Mouse (Mus musculus): ENCODE measurements around the gene Rasal1.

The Rasal1 gene

GRCm38 (mm10) chr5:120648569-120649373, at the start of gene Rasal1:
Rasal1 (plus strand) TSS chr5:120648812.
- in situ Hi-C loops (cut with MboI, MseI): no loop called here

- in situ Hi-C loops (cut with MboI, MseI): loop anchor here in 1 of 2 experiments (5.0 kb wide), 1 partner anchor 82 kb away; no protein-coding TSS in a partner anchor
Observed at GRCm38 (mm10) chr5:120599625-120600024, 49.0 kb upstream of the Rasal1 start.

GRCm38 (mm10) chr5:120600946-120601668, 47.5 kb upstream of the Rasal1 start:
- in situ Hi-C loops (cut with MboI, MseI): no loop called here

GRCm38 (mm10) chr5:120602210-120602609, 46.4 kb upstream of the Rasal1 start:
- in situ Hi-C loops (cut with MboI, MseI): no loop called here

GRCm38 (mm10) chr5:120603515-120603914, 45.1 kb upstream of the Rasal1 start:
- in situ Hi-C loops (cut with MboI, MseI): no loop called here

- in situ Hi-C loops (cut with MboI, MseI): loop anchor here in 1 of 2 experiments (5.0 kb wide), 1 partner anchor 98 kb away; no protein-coding TSS in a partner anchor
Observed at GRCm38 (mm10) chr5:120604839-120605238, 43.8 kb upstream of the Rasal1 start.

- in situ Hi-C loops (cut with MboI, MseI): loop anchor here in 1 of 2 experiments (5.0 kb wide), 1 partner anchor 98 kb away; no protein-coding TSS in a partner anchor
Observed at GRCm38 (mm10) chr5:120605241-120605661, 43.4 kb upstream of the Rasal1 start.

GRCm38 (mm10) chr5:120605688-120606087, 42.9 kb upstream of the Rasal1 start:
- in situ Hi-C loops (cut with MboI, MseI): loop anchor here in 1 of 2 experiments (5.0 kb wide), 1 partner anchor 98 kb away; no protein-coding TSS in a partner anchor

GRCm38 (mm10) chr5:120606590-120607200, 41.9 kb upstream of the Rasal1 start:
- in situ Hi-C loops (cut with MboI, MseI): loop anchor here in 1 of 2 experiments (5.0 kb wide), 1 partner anchor 99 kb away; no protein-coding TSS in a partner anchor

GRCm38 (mm10) chr5:120607335-120607734, 41.3 kb upstream of the Rasal1 start:
- in situ Hi-C loops (cut with MboI, MseI): loop anchor here in 1 of 2 experiments (5.0 kb wide), 1 partner anchor 100 kb away; no protein-coding TSS in a partner anchor

GRCm38 (mm10) chr5:120609246-120609775, 39.3 kb upstream of the Rasal1 start:
- in situ Hi-C loops (cut with MboI, MseI): loop anchor here in 1 of 2 experiments (5.0 kb wide), 1 partner anchor 102 kb away; no protein-coding TSS in a partner anchor

GRCm38 (mm10) chr5:120610906-120611305, 37.7 kb upstream of the Rasal1 start:
- in situ Hi-C loops (cut with MboI, MseI): no loop called here

GRCm38 (mm10) chr5:120611416-120611815, 37.2 kb upstream of the Rasal1 start:
- in situ Hi-C loops (cut with MboI, MseI): no loop called here

- in situ Hi-C loops (cut with MboI, MseI): no loop called here
Observed at GRCm38 (mm10) chr5:120612442-120612821, 36.2 kb upstream of the Rasal1 start, which contains the start of the genes Rita1 and Ddx54. Rita1 (minus strand) TSS chr5:120612589. Ddx54 (plus strand) TSS chr5:120612739.

GRCm38 (mm10) chr5:120612822-120613604, 35.6 kb upstream of the Rasal1 start:
- in situ Hi-C loops (cut with MboI, MseI): no loop called here

GRCm38 (mm10) chr5:120615903-120616302, 32.7 kb upstream of the Rasal1 start:
- in situ Hi-C loops (cut with MboI, MseI): loop anchor here in 1 of 2 experiments (5.0 kb wide), 1 partner anchor 96 kb away; the partner anchor contains the start of gene Dtx1

- in situ Hi-C loops (cut with MboI, MseI): loop anchor here in 1 of 2 experiments (5.0 kb wide), 1 partner anchor 94 kb away; the partner anchor contains the start of gene Dtx1
Observed at GRCm38 (mm10) chr5:120618778-120619177, 29.8 kb upstream of the Rasal1 start.

- in situ Hi-C loops (cut with MboI, MseI): loop anchor here in 1 of 2 experiments (5.0 kb wide), 1 partner anchor 93 kb away; the partner anchor contains the start of gene Dtx1
Observed at GRCm38 (mm10) chr5:120619201-120619600, 29.4 kb upstream of the Rasal1 start.

GRCm38 (mm10) chr5:120620375-120621077, 28.1 kb upstream of the Rasal1 start:
- in situ Hi-C loops (cut with MboI, MseI): loop anchor here in 1 of 2 experiments (5.0 kb wide), 2 partner anchors 42 to 92 kb away; partner anchors contain the start of gene Dtx1
